Mouse (Mus musculus) left cerebral cortex, postnatal 14 days (tissue): ENCODE measurements around the gene Lmo7. TPM values are rescaled to one million over a fixed set of nuclear protein-coding genes. Genes with fewer than 3 reads are reported as not detected.

Experiments used
- DNase-seq, 2 experiments: peaks; one replicate each; pipeline ENCODE4 v3.0.0; 2021 to 2022; ENCODE audit warnings: low spot score in 2 of 2, mixed read lengths in 1 of 2
- intact Hi-C: fragments of 180-260 bp; cut with DNase I; formaldehyde crosslinking; loops from one replicate; pipeline ENCODE4 v1.15.1; 2025
- total RNA-seq, 2 experiments: library from RNA; stranded (reverse); gene quantifications; 2 replicates each; pipeline ENCODE4 v1.2.3; 2021

Gene Lmo7
- total RNA-seq, 2 experiments from 2014 or later = 84.0 to 89.7 TPM

DNA sequence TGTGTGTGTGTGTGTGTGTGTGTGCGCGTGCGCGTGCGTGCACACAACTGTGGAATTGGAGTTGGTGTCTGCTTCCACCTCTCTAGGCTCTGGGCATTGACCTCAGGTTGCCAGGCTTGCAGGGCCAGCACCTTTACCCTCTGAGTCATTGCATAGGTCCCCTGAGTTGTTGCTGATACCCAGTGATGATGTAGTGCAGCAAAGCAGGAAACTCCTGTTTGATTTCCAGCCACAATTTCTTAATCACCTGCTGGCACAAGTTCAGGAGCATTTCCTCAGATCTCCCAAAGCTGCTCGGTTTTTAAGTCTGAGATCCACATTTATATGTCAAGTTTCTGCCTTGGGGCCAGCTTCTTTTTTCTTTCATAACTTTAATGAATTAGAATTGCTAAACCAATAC is 92.6 kb downstream of the Lmo7 start:
- intact Hi-C loops = no loop called here
- no peak for DNase-seq

GRCm38 (mm10) chr14:101822871-101823270 is 93.1 kb downstream of the Lmo7 start:
- DNase-seq = no peak
- intact Hi-C loops = no loop called here

DNA sequence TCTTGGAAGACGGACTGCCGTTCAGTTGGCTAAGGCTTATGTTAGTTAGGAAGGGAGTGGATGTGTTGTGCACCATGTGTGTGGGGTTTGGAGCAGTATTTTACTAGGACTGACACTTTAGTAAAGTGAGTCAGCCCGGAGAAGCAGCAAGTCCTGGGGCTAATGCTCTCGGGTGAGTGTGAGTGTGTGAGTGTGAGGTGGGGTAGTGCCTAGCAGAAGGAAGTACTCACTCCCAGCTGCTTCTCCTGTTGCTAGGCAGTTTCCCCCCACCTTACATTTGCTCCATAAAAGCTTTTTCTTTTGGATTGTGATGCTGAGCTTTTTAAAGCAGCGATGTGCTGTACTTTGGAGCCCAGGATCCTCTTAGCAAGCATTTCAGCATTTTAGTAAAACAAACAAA is 99.9 kb downstream of the Lmo7 start:
- DNase-seq = peak in 1 of 2 experiments; percentile 22
- intact Hi-C loops = no loop called here

DNA sequence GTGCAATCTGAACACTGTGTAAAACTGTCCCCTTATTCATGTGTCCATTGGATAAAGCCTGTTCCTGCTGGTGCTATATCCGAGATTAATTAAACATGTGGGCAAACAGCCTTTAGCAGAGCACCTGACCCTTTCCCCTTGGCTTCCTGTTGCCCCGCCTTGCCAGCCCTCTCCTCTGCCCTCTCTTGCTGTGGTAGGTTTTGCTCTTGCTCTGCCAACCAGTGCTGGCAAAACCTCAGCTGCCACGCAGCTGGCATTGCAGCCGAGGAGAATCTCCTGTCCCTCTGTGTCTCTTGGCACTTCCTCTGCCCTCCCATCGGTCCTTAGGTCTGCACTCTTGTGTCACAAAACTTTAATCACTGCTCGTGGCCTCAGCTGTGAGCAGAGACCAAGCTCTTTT is 100.4 kb downstream of the Lmo7 start:
- intact Hi-C loops = no loop called here

GRCm38 (mm10) chr14:101834109-101834508 is 104.4 kb downstream of the Lmo7 start:
- no peak for DNase-seq
- intact Hi-C loops = no loop called here

More for the DNA sequence above, 100.4 kb downstream of the Lmo7 start:
- no peak for DNase-seq

GRCm38 (mm10) chr14:101836401-101836800 is 106.6 kb downstream of the Lmo7 start:
- no peak for DNase-seq
- intact Hi-C loops = no loop called here

- DNase-seq = no peak
- intact Hi-C loops = no loop called here
These were observed 107.4 kb downstream of the Lmo7 start for GRCm38 (mm10) chr14:101837176-101837575.

GRCm38 (mm10) chr14:101838231-101838839 is 108.6 kb downstream of the Lmo7 start:
- DNase-seq = peak; percentile 68 to 69
- intact Hi-C loops = no loop called here

DNA sequence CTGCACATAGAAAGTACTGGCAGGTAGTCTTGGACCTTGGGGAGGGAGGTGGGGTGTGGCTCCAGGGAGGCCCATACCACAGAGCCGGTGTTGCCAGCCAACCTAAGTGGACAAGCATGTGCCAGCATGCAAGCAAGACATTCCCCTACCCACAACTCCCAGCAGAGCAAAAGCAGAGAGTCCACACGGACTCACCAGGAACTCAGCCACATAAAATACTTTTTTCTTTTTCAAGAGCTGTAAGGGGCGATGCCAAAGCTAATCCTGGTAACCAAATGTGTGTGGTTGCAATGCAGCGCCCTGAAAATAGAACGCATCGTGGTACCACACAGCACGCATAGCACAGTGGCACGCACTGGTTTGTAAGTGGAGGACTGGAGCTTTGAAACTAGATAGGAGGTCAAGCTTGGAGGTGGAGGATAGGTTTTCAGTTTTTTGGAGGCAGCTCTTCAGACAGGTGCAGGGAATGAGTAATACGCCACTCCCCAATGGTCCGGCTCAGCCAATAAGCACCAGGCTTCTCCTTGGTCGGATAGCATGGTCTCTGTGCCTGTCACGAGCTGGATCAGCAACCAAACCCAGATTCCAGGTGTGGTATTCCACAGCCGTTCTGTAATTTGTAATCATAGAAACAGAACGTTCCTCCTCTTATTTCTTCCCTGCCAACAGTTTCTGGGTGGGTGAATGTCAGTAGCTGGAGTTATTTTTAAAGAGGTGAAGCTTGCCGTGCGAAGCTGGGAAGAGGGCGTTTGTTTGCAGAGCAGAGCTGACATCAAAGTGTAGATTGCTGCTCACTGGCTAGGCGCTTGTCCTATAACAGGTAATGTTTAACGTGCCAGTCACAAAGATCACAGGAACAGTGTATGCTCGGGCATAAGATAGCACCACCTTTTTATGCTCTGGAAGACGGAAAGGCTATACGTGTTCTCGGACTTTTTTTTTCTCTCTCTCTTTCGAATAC is 110.3 kb downstream of the Lmo7 start:
- DNase-seq = peak; percentile 69 to 92
- intact Hi-C loops = loop anchor here (5.0 kb wide), 1 partner anchor 87 kb away; no protein-coding TSS in a partner anchor

DNA sequence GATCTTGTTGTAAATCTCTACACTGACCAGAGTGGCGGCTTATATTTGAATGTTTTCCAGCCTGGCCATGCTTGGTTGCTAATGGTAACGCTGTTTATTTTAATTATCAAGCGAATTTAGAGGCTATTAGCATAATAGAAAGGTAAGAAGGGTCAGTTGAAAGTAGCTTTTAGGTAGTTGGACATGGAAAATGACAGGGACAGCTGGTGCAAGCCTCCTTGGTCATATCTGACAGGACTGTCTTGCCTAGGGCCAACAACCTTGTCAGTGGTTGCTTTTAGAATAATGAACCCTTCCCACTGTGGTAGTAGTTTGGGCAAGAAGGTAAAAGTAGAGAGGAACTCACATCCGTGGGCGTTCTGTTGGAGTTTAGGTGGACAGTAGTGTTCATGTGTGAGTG is 111.5 kb downstream of the Lmo7 start:
- DNase-seq = no peak

GRCm38 (mm10) chr14:101842521-101842920 is 112.8 kb downstream of the Lmo7 start:
- intact Hi-C loops = loop anchor here (5.0 kb wide), 1 partner anchor 85 kb away; no protein-coding TSS in a partner anchor
- no peak for DNase-seq

More for the DNA sequence above, 111.5 kb downstream of the Lmo7 start:
- intact Hi-C loops = loop anchor here (5.0 kb wide), 1 partner anchor 86 kb away; no protein-coding TSS in a partner anchor

GRCm38 (mm10) chr14:101843443-101843842 is 113.7 kb downstream of the Lmo7 start:
- DNase-seq = peak; percentile 66 to 75
- intact Hi-C loops = loop anchor here (5.0 kb wide), 1 partner anchor 84 kb away; no protein-coding TSS in a partner anchor

- DNase-seq = no peak
- intact Hi-C loops = loop anchor here (5.0 kb wide), 1 partner anchor 83 kb away; no protein-coding TSS in a partner anchor
These were observed 114.7 kb downstream of the Lmo7 start for GRCm38 (mm10) chr14:101844467-101844866.

GRCm38 (mm10) chr14:101846097-101846882 is 116.5 kb downstream of the Lmo7 start:
- intact Hi-C loops = no loop called here
- no peak for DNase-seq

DNA sequence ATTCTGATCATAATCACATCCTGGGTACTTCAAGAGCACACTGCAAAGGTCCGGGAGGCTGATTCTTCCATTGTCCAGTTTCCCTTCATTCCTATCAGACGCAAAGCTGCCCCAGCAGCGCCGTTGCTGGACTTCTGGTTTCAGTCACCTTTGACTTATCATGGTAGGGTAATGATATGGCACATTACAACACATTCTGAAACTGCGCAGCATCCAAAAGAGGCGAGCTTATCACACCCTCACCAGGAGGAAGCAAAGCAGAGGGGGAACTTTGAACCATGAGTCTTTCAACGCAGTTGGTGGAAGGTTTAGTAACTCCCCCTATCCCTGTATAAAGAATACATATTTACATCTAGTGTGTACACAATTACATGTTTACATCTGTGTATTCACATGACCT is 117.8 kb downstream of the Lmo7 start:
- DNase-seq = no peak
- intact Hi-C loops = no loop called here

DNA sequence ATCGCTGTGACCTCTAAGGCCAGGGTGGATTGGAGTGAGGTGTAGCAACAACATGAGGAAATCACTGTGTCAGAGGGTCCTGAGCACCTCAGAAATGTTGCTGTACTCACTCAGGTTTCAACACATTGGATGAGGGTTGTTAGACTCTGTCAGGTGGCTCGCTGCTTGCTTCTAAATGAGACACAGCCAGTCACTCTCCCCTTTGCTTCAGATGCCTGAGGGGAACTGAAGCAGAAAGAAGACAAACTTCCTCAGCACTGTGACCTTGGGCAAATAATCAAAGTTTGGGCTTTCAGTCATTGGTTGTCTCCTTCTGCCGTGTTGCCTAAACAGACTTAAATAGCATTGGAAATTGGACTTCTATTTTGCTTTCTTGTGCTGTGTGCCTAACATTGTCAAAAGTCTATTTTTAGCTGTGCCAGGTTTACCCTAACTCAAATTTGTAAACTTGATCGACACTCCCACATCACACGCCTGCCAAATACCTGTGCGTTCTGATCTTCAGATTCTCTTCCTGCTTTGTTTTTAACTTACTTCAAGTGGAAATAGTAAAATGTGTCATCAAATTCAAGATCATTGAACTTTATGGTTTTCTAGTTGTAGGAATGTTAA is 122.9 kb downstream of the Lmo7 start:
- intact Hi-C loops = no loop called here

GRCm38 (mm10) chr14:101853207-101853606 is 123.5 kb downstream of the Lmo7 start:
- no peak for DNase-seq
- intact Hi-C loops = no loop called here

More for the DNA sequence above, 122.9 kb downstream of the Lmo7 start:
- DNase-seq = no peak

GRCm38 (mm10) chr14:101853722-101854121 is 124.0 kb downstream of the Lmo7 start:
- intact Hi-C loops = no loop called here
- no peak for DNase-seq

- intact Hi-C loops = no loop called here
These were observed 124.5 kb downstream of the Lmo7 start for GRCm38 (mm10) chr14:101854226-101854625.

More at GRCm38 (mm10) chr14:101854226-101854625, 124.5 kb downstream of the Lmo7 start:
- DNase-seq = no peak
